Mouse (Mus musculus): ENCODE results near the gene Srebf1. TPM values are rescaled to one million over a fixed set of nuclear protein-coding genes. Genes with fewer than 3 reads are reported as not detected.

Srebf1 gene
- polyA plus RNA-seq, 2 experiments, result 37.6 to 38.8 TPM

DNA sequence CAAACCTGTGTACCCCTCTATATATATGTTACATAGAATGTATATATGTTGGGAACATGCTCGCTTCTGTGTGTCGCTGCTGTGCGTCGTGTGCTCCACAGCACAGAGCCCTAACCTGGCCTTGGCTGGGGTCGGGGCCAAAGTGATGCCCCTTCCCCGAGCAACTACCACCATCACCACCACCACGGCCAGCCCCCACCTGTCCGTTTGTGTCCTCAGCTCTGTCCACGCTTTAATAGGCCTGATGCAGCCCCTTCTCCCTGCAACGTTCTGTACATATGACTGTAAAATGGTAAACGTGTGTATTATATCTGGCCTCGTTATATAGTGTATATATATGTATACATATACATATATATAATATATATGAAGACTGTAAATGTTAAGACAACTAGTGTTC is 23.7 kb downstream of the Srebf1 start:
- no peak overlapping the region for H3K27ac ChIP-seq
- H3K4me1 ChIP-seq (replicated peaks; ENCODE audit: control insufficient read depth in 2 of 2, insufficient read depth in 2 of 2, low read length in 1 of 2), result no peaks in the 10 kb centered on the region
- H3K4me3 ChIP-seq (ENCODE audit: insufficient read depth in 1 of 2, low read depth in 2 of 2, low read length in 2 of 2), result no peak overlapping the region
- no peaks in the 10 kb centered on the region for H3K27me3 ChIP-seq (ENCODE audit: control insufficient read depth, insufficient read depth, low read length)
- no peak for ATAC-seq (ENCODE audit: insufficient read depth)
- DNase-seq (ENCODE audit: low read depth in 3 of 3, low spot score in 3 of 3), result no peak
- H3K9me3 ChIP-seq (ENCODE audit: control insufficient read depth, low read length), result no peaks in the 10 kb centered on the region
- TF ChIP-seq EP300 (IDR thresholded peaks at IDR 0.05; ENCODE audit: low read depth), result no peak
- H3K9ac ChIP-seq (replicated peaks), result no peak overlapping the region
- H3K4me2 ChIP-seq (ENCODE audit: low read depth), result no peak overlapping the region
- H3K36me3 ChIP-seq (replicated peaks; ENCODE audit: control insufficient read depth, insufficient read depth, low read depth), result peaks cover 39% of the 10 kb centered on the region
- WGBS (ENCODE audit: insufficient replicate concordance), result 82% methylated on average over 12 of the region's 12 CpGs

DNA sequence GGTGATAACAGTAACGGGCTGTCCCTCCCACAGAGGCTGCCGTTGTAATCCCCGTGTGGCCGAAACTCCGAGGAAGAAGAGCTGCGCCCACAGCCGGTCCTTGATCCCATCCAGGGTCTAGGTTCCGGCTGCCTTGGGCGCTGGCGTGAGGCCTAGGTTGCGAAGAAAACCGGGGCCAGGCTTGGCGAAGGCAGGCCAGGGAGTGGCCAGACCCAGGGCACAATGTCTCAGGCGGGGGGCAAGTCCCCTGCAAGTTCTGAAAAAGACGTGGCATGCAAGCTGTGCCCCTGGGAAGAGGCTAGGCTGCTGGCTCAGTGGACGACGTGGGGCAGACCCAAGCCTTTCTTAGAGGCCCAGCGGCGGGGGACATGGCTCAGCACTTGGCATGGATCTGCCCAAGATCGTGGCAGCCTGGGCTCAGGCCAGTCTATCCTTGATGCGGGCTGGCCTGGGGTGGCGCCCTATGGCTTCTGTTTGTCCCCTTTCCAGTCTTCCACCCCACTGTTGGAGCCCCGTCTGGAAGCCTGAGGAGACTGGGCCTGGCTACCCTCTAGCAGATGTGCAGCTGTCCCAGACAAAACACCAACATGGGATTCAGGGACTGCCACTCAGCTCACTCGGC is 24.3 kb downstream of the Srebf1 start:
- H3K9ac ChIP-seq (replicated peaks), result no peak overlapping the region
- no peak overlapping the region for H3K27ac ChIP-seq
- H3K36me3 ChIP-seq (replicated peaks; ENCODE audit: control insufficient read depth, insufficient read depth, low read depth), result peaks cover 33% of the 10 kb centered on the region
- no peaks in the 10 kb centered on the region for H3K27me3 ChIP-seq (ENCODE audit: control insufficient read depth, insufficient read depth, low read length)
- H3K4me1 ChIP-seq (replicated peaks; ENCODE audit: control insufficient read depth in 2 of 2, insufficient read depth in 2 of 2, low read length in 1 of 2), result no peaks in the 10 kb centered on the region
- no peak overlapping the region for H3K4me3 ChIP-seq (ENCODE audit: insufficient read depth in 1 of 2, low read depth in 2 of 2, low read length in 2 of 2)
- WGBS (ENCODE audit: insufficient replicate concordance), result 82% methylated on average over 24 of the region's 24 CpGs
- no peak for DNase-seq (ENCODE audit: low read depth in 3 of 3, low spot score in 3 of 3)
- ATAC-seq (ENCODE audit: insufficient read depth), result no peak
- H3K4me2 ChIP-seq (ENCODE audit: low read depth), result no peak overlapping the region
- no peaks in the 10 kb centered on the region for H3K9me3 ChIP-seq (ENCODE audit: control insufficient read depth, low read length)
- TF ChIP-seq CTCF (IDR thresholded peaks at IDR 0.05; ENCODE audit: low read depth) (no peak), EP300 (IDR thresholded peaks at IDR 0.05; ENCODE audit: low read depth) (no peak)

DNA sequence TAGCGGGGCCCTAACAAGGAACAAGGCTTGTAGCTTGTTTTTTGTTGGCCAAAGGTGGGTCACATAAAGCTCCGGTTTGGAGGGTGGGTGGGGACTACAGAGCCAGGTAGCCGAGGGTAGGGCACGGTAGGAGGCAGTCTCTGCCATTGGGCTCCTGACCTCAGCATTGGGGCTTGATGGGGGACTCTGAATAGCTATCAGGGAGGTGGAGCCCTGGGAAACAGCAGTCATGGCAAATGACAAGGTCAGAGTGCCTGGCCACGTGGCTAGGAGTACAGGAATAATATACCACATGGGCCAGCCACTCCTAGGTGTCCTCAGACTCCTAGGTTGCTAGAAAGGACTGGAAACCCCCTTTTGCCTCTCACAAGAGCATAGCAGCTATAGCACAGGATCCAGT is 26.0 kb downstream of the Srebf1 start:
- DNase-seq (ENCODE audit: low read depth in 3 of 3, low spot score in 3 of 3), result no peak
- ATAC-seq (ENCODE audit: insufficient read depth), result no peak
- Histone ChIP-seq H3K4me1 (replicated peaks; ENCODE audit: control insufficient read depth in 2 of 2, insufficient read depth in 2 of 2, low read length in 1 of 2) (no peaks in the 10 kb centered on the region), H3K4me2 (ENCODE audit: low read depth) (no peak overlapping the region), H3K9me3 (ENCODE audit: control insufficient read depth, low read length) (no peaks in the 10 kb centered on the region), H3K27me3 (ENCODE audit: control insufficient read depth, insufficient read depth, low read length) (no peaks in the 10 kb centered on the region), H3K4me3 (ENCODE audit: insufficient read depth in 1 of 2, low read depth in 2 of 2, low read length in 2 of 2) (no peak overlapping the region), H3K27ac (no peak overlapping the region), H3K9ac (replicated peaks) (no peak overlapping the region), H3K36me3 (replicated peaks; ENCODE audit: control insufficient read depth, insufficient read depth, low read depth) (peaks cover 22% of the 10 kb centered on the region)
- 70% methylated on average over 5 of the region's 5 CpGs for WGBS (ENCODE audit: insufficient replicate concordance)
- TF ChIP-seq CTCF (IDR thresholded peaks at IDR 0.05; ENCODE audit: low read depth) (no peak), EP300 (IDR thresholded peaks at IDR 0.05; ENCODE audit: low read depth) (no peak)

GRCm38 (mm10) chr11:60195108-60195507 is 27.3 kb downstream of the Srebf1 start:
- Histone ChIP-seq H3K4me2 (ENCODE audit: low read depth) (no peak overlapping the region), H3K27ac (no peak overlapping the region), H3K4me1 (replicated peaks; ENCODE audit: control insufficient read depth in 2 of 2, insufficient read depth in 2 of 2, low read length in 1 of 2) (no peaks in the 10 kb centered on the region), H3K9me3 (ENCODE audit: control insufficient read depth, low read length) (no peaks in the 10 kb centered on the region), H3K27me3 (ENCODE audit: control insufficient read depth, insufficient read depth, low read length) (no peaks in the 10 kb centered on the region), H3K9ac (replicated peaks) (no peak overlapping the region), H3K4me3 (ENCODE audit: insufficient read depth in 1 of 2, low read depth in 2 of 2, low read length in 2 of 2) (no peak overlapping the region), H3K36me3 (replicated peaks; ENCODE audit: control insufficient read depth, insufficient read depth, low read depth) (peaks cover 12% of the 10 kb centered on the region)
- TF ChIP-seq CTCF (IDR thresholded peaks at IDR 0.05; ENCODE audit: low read depth) (peak; percentile 75), EP300 (IDR thresholded peaks at IDR 0.05; ENCODE audit: low read depth) (no peak)
- DNase-seq (ENCODE audit: low read depth in 3 of 3, low spot score in 3 of 3) (no peak), ATAC-seq (ENCODE audit: insufficient read depth) (no peak)

GRCm38 (mm10) chr11:60193556-60193955 is 28.8 kb downstream of the Srebf1 start:
- Histone ChIP-seq H3K27me3 (ENCODE audit: control insufficient read depth, insufficient read depth, low read length) (no peaks in the 10 kb centered on the region), H3K9ac (replicated peaks) (no peak overlapping the region), H3K9me3 (ENCODE audit: control insufficient read depth, low read length) (no peaks in the 10 kb centered on the region), H3K4me3 (ENCODE audit: insufficient read depth in 1 of 2, low read depth in 2 of 2, low read length in 2 of 2) (no peak overlapping the region), H3K4me1 (replicated peaks; ENCODE audit: control insufficient read depth in 2 of 2, insufficient read depth in 2 of 2, low read length in 1 of 2) (no peaks in the 10 kb centered on the region), H3K27ac (no peak overlapping the region), H3K36me3 (replicated peaks; ENCODE audit: control insufficient read depth, insufficient read depth, low read depth) (peaks cover under 1% of the 10 kb centered on the region), H3K4me2 (ENCODE audit: low read depth) (no peak overlapping the region)
- ATAC-seq (ENCODE audit: insufficient read depth) (no peak), DNase-seq (ENCODE audit: low read depth in 3 of 3, low spot score in 3 of 3) (no peak)
- no peak for TF ChIP-seq CTCF (IDR thresholded peaks at IDR 0.05; ENCODE audit: low read depth)
- TF ChIP-seq EP300 (IDR thresholded peaks at IDR 0.05; ENCODE audit: low read depth), result no peak
- 75% methylated on average over 4 of the region's 4 CpGs for WGBS (ENCODE audit: insufficient replicate concordance)

All from liver, embryonic 14.5 days (tissue).